Mouse (Mus musculus): ENCODE results near the gene BC024978. TPM values are rescaled to one million over a fixed set of nuclear protein-coding genes. Genes with fewer than 3 reads are reported as not detected.

Gene BC024978
- polyA plus RNA-seq, 1 experiment from 2014 or later: 5.1 TPM

DNA sequence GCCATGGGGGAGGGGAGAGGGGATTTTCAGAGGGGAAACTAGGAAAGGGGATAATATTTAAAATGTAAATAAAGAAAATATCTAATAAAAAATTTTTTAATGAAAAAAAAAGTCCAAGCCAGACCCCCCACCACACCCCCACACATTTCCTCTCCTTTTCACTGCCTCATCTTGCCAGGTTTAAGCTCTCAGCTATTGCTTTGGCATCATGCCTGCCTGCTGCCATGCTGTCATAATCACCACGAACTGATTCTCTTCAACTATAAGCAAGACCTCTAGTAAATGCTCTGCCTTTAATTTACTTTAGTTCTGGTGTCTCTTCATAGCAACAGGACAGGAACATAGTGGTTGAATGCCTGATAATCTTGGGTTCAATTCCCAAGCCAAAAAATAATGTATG, 13.1 kb upstream of the BC024978 start:
- H3K27ac ChIP-seq (ENCODE audit: low read length): no peak overlapping the region
- H3K4me2 ChIP-seq (ENCODE audit: low read length): no peak overlapping the region
- WGBS: 61% methylated on average over 1 of the region's 1 CpGs
- no peak overlapping the region for H3K9ac ChIP-seq (replicated peaks; ENCODE audit: low read depth, low read length)
- peaks cover 11% of the 10 kb centered on the region for H3K4me1 ChIP-seq (replicated peaks; ENCODE audit: control insufficient read depth, insufficient read depth, low read length)
- ATAC-seq: no peak
- no peaks in the 10 kb centered on the region for H3K27me3 ChIP-seq (replicated peaks; ENCODE audit: control insufficient read depth, insufficient read depth, low read length)
- no peaks in the 10 kb centered on the region for H3K9me3 ChIP-seq (ENCODE audit: control insufficient read depth, low read length)
- H3K4me3 ChIP-seq (replicated peaks; ENCODE audit: low read length): no peak overlapping the region
- peaks cover 29% of the 10 kb centered on the region for H3K36me3 ChIP-seq (ENCODE audit: control insufficient read depth, insufficient read depth)

GRCm38 (mm10) chr7:27184964-27185363, 10.6 kb upstream of the BC024978 start:
- no peak overlapping the region for H3K9ac ChIP-seq (replicated peaks; ENCODE audit: low read depth, low read length)
- no peak overlapping the region for H3K27ac ChIP-seq (ENCODE audit: low read length)
- H3K4me2 ChIP-seq (ENCODE audit: low read length): no peak overlapping the region
- H3K36me3 ChIP-seq (ENCODE audit: control insufficient read depth, insufficient read depth): peaks cover 53% of the 10 kb centered on the region
- no peak for ATAC-seq
- H3K27me3 ChIP-seq (replicated peaks; ENCODE audit: control insufficient read depth, insufficient read depth, low read length): no peaks in the 10 kb centered on the region
- H3K4me3 ChIP-seq (replicated peaks; ENCODE audit: low read length): no peak overlapping the region
- H3K9me3 ChIP-seq (ENCODE audit: control insufficient read depth, low read length): no peaks in the 10 kb centered on the region; the same call in 1 of the 2 replicates
- 63% methylated on average over 3 of the region's 3 CpGs for WGBS
- H3K4me1 ChIP-seq (replicated peaks; ENCODE audit: control insufficient read depth, insufficient read depth, low read length): peaks cover 3% of the 10 kb centered on the region; the same call in 1 of the 2 replicates

- H3K4me3 ChIP-seq (replicated peaks; ENCODE audit: low read length): no peak overlapping the region
- no peaks in the 10 kb centered on the region for H3K27me3 ChIP-seq (replicated peaks; ENCODE audit: control insufficient read depth, insufficient read depth, low read length)
- no peak overlapping the region for H3K27ac ChIP-seq (ENCODE audit: low read length)
- no peak overlapping the region for H3K9ac ChIP-seq (replicated peaks; ENCODE audit: low read depth, low read length)
- no peak overlapping the region for H3K4me2 ChIP-seq (ENCODE audit: low read length)
- no peaks in the 10 kb centered on the region; the same call in 1 of the 2 replicates for H3K9me3 ChIP-seq (ENCODE audit: control insufficient read depth, low read length)
- ATAC-seq: no peak
- 95% methylated on average over 5 of the region's 5 CpGs for WGBS
- no peaks in the 10 kb centered on the region for H3K4me1 ChIP-seq (replicated peaks; ENCODE audit: control insufficient read depth, insufficient read depth, low read length)
- H3K36me3 ChIP-seq (ENCODE audit: control insufficient read depth, insufficient read depth): peaks cover 63% of the 10 kb centered on the region
These were observed 9.6 kb upstream of the BC024978 start for GRCm38 (mm10) chr7:27185986-27186385.

DNA sequence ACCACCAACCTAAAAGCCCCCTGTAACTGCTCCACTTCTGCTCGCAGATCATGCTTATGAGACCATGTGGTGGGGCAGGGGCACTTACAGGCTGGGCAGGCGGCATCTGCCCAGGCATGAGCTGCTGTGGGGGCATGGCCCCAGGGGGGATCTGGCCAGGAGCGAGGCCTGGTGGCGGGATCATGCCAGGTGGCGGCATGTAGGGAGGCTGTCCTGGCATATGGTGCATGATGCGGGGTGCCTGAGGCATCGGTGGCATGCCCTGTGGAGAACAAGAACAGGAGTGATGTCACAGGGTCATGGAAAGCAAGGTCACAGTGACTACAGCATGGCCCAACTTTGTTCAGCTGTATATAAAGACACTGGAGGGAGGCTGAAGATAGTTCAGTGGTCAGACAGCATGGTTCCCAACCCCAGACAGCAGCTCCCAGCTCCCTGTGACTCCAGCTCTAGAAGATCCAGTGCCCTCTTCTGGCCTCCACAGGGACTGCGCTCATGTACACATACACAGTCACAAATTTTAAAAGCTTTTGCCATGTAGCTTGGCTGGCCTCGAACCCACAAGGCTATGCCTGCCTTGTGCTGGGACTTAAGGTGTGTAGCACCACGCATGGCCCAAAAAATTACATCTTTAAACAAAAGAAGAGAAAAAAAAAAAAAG, 6.2 kb upstream of the BC024978 start:
- no peaks in the 10 kb centered on the region; the same call in 1 of the 2 replicates for H3K9me3 ChIP-seq (ENCODE audit: control insufficient read depth, low read length)
- ATAC-seq: no peak
- H3K36me3 ChIP-seq (ENCODE audit: control insufficient read depth, insufficient read depth): peaks cover 78% of the 10 kb centered on the region
- peaks cover 17% of the 10 kb centered on the region for H3K4me1 ChIP-seq (replicated peaks; ENCODE audit: control insufficient read depth, insufficient read depth, low read length)
- no peaks in the 10 kb centered on the region for H3K27me3 ChIP-seq (replicated peaks; ENCODE audit: control insufficient read depth, insufficient read depth, low read length)
- no peak overlapping the region for H3K27ac ChIP-seq (ENCODE audit: low read length)
- no peak overlapping the region for H3K4me2 ChIP-seq (ENCODE audit: low read length)
- H3K4me3 ChIP-seq (replicated peaks; ENCODE audit: low read length): no peak overlapping the region
- 94% methylated on average over 10 of the region's 10 CpGs for WGBS
- H3K9ac ChIP-seq (replicated peaks; ENCODE audit: low read depth, low read length): no peak overlapping the region

DNA sequence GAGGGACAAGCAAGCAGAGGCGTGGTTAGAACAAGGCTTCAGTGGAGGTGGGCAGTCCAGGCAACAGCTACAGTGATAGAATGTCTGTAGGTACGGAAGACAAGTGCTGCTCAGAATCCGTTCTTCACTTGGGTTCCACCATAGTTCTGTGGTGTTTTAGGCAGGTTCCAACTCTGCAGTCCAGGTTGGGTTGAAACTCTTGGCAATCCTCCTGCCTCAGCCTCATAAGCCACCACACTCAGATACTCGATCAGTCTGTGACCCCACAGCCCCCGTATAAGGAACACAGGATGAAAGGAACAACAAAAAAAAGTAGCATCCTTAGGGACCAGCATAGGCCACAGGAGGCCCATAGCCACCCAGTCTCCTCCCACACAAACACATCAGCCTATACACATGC, 3.1 kb upstream of the BC024978 start:
- Histone ChIP-seq H3K4me3 (replicated peaks; ENCODE audit: low read length) (no peak overlapping the region), H3K9ac (replicated peaks; ENCODE audit: low read depth, low read length) (no peak overlapping the region), H3K4me1 (replicated peaks; ENCODE audit: control insufficient read depth, insufficient read depth, low read length) (peaks cover 22% of the 10 kb centered on the region), H3K4me2 (ENCODE audit: low read length) (no peak overlapping the region), H3K27me3 (replicated peaks; ENCODE audit: control insufficient read depth, insufficient read depth, low read length) (no peaks in the 10 kb centered on the region), H3K36me3 (ENCODE audit: control insufficient read depth, insufficient read depth) (peaks cover 55% of the 10 kb centered on the region), H3K9me3 (ENCODE audit: control insufficient read depth, low read length) (no peaks in the 10 kb centered on the region; the same call in 1 of the 2 replicates), H3K27ac (ENCODE audit: low read length) (no peak overlapping the region)
- WGBS: 93% methylated on average over 5 of the region's 5 CpGs
- no peak for ATAC-seq

DNA sequence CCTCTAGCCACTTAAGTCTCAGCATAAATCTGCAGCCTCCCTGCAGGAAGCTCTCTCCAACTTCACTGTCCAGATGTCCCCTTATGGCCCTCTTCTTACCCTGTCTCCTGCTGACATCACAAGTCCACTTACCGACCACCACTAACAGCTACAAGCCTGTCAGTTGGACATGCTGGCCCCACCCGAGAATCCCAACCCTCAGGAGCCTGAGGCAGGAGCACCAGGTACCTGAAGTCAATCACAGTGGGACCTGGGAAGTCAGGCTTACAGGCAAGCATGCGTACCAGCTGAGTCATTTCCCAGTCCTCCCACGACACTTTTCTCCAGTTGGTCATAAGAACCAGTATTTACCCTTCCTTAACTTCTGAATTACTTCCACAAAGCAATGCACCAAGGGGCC, 1.9 kb upstream of the BC024978 start:
- H3K4me1 ChIP-seq (replicated peaks; ENCODE audit: control insufficient read depth, insufficient read depth, low read length): peaks cover 22% of the 10 kb centered on the region
- H3K36me3 ChIP-seq (ENCODE audit: control insufficient read depth, insufficient read depth): peaks cover 43% of the 10 kb centered on the region
- WGBS: 88% methylated on average over 4 of the region's 4 CpGs
- no peak overlapping the region for H3K27ac ChIP-seq (ENCODE audit: low read length)
- no peaks in the 10 kb centered on the region; the same call in 1 of the 2 replicates for H3K9me3 ChIP-seq (ENCODE audit: control insufficient read depth, low read length)
- peak overlapping the region; percentile 30 for H3K4me2 ChIP-seq (ENCODE audit: low read length)
- ATAC-seq: no peak
- no peak overlapping the region for H3K4me3 ChIP-seq (replicated peaks; ENCODE audit: low read length)
- H3K9ac ChIP-seq (replicated peaks; ENCODE audit: low read depth, low read length): no peak overlapping the region
- H3K27me3 ChIP-seq (replicated peaks; ENCODE audit: control insufficient read depth, insufficient read depth, low read length): no peaks in the 10 kb centered on the region

GRCm38 (mm10) chr7:27197136-27197535, 1.6 kb downstream of the BC024978 start:
- ATAC-seq: no peak
- WGBS: 89% methylated on average over 3 of the region's 3 CpGs
- no peak overlapping the region for H3K9ac ChIP-seq (replicated peaks; ENCODE audit: low read depth, low read length)
- peaks cover 10% of the 10 kb centered on the region for H3K36me3 ChIP-seq (ENCODE audit: control insufficient read depth, insufficient read depth)
- no peaks in the 10 kb centered on the region for H3K27me3 ChIP-seq (replicated peaks; ENCODE audit: control insufficient read depth, insufficient read depth, low read length)
- no peaks in the 10 kb centered on the region for H3K9me3 ChIP-seq (ENCODE audit: control insufficient read depth, low read length)
- H3K4me2 ChIP-seq (ENCODE audit: low read length): no peak overlapping the region
- no peak overlapping the region for H3K27ac ChIP-seq (ENCODE audit: low read length)
- peaks cover 22% of the 10 kb centered on the region for H3K4me1 ChIP-seq (replicated peaks; ENCODE audit: control insufficient read depth, insufficient read depth, low read length)
- H3K4me3 ChIP-seq (replicated peaks; ENCODE audit: low read length): no peak overlapping the region

DNA sequence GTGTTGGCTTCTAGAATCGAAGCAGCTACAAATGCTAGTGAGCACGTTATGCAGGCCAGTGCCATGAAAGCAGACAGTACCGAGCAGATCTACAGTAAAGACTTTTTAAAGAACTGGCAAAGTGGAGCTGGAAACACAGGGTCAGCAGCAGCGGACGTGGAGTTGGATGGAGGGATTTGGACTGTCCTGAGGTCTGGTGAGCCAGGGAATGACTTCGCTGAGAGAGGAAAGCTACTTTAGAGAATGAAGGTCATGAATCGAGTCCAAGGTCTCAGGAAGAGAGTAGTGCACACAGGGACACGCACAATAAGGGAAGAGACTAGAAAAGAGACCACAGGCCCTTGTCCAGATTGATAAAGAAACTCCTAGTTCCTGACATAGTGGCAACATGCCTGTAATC, 2.1 kb downstream of the BC024978 start:
- H3K4me3 ChIP-seq (replicated peaks; ENCODE audit: low read length): no peak overlapping the region
- H3K4me2 ChIP-seq (ENCODE audit: low read length): no peak overlapping the region
- no peaks in the 10 kb centered on the region for H3K9me3 ChIP-seq (ENCODE audit: control insufficient read depth, low read length)
- H3K27ac ChIP-seq (ENCODE audit: low read length): no peak overlapping the region
- no peak for ATAC-seq
- no peaks in the 10 kb centered on the region for H3K27me3 ChIP-seq (replicated peaks; ENCODE audit: control insufficient read depth, insufficient read depth, low read length)
- H3K4me1 ChIP-seq (replicated peaks; ENCODE audit: control insufficient read depth, insufficient read depth, low read length): peaks cover 20% of the 10 kb centered on the region
- no peak overlapping the region for H3K9ac ChIP-seq (replicated peaks; ENCODE audit: low read depth, low read length)
- peaks cover 5% of the 10 kb centered on the region; the same call in 1 of the 2 replicates for H3K36me3 ChIP-seq (ENCODE audit: control insufficient read depth, insufficient read depth)
- WGBS: 96% methylated on average over 8 of the region's 8 CpGs

DNA sequence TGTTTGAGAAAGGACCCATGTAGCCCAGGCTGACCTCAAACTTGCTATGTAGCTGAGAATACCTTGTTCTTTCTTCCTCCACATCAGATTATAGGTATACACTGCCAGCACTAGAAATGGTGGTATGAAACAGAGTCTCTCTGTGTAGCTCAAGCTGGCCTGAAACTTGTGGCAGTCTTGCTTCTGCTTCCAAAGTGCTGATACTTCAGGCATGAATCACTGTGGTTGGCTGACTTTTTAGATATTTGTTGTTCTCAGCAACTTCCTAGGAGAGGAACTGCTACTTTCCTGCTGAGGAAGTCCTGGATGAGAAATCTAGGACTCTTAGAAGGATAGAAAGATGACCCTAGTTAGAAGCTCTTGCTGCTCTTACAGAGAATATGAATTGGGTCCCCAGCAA, 2.8 kb downstream of the BC024978 start:
- Histone ChIP-seq H3K27me3 (replicated peaks; ENCODE audit: control insufficient read depth, insufficient read depth, low read length) (no peaks in the 10 kb centered on the region), H3K36me3 (ENCODE audit: control insufficient read depth, insufficient read depth) (peaks cover 3% of the 10 kb centered on the region; the same call in 1 of the 2 replicates), H3K4me3 (replicated peaks; ENCODE audit: low read length) (no peak overlapping the region), H3K27ac (ENCODE audit: low read length) (no peak overlapping the region), H3K4me2 (ENCODE audit: low read length) (no peak overlapping the region), H3K9ac (replicated peaks; ENCODE audit: low read depth, low read length) (no peak overlapping the region), H3K9me3 (ENCODE audit: control insufficient read depth, low read length) (no peaks in the 10 kb centered on the region), H3K4me1 (replicated peaks; ENCODE audit: control insufficient read depth, insufficient read depth, low read length) (peaks cover 15% of the 10 kb centered on the region)
- ATAC-seq: no peak

- WGBS: 93% methylated on average over 8 of the region's 8 CpGs
- Histone ChIP-seq H3K9ac (replicated peaks; ENCODE audit: low read depth, low read length) (no peak overlapping the region), H3K36me3 (ENCODE audit: control insufficient read depth, insufficient read depth) (no peaks in the 10 kb centered on the region; the same call in 1 of the 2 replicates), H3K27me3 (replicated peaks; ENCODE audit: control insufficient read depth, insufficient read depth, low read length) (no peaks in the 10 kb centered on the region), H3K27ac (ENCODE audit: low read length) (no peak overlapping the region), H3K4me2 (ENCODE audit: low read length) (no peak overlapping the region), H3K4me3 (replicated peaks; ENCODE audit: low read length) (no peak overlapping the region), H3K4me1 (replicated peaks; ENCODE audit: control insufficient read depth, insufficient read depth, low read length) (peaks cover 11% of the 10 kb centered on the region), H3K9me3 (ENCODE audit: control insufficient read depth, low read length) (no peaks in the 10 kb centered on the region)
- ATAC-seq: no peak
These were observed 3.2 kb downstream of the BC024978 start for GRCm38 (mm10) chr7:27198779-27199178.

All from forebrain, embryonic 16.5 days (tissue).